Mouse (Mus musculus): Measurements from ENCODE around the gene Slc52a3.

GRCm38 (mm10) chr2:151967176-151967750 lies 29.0 kb upstream of the Slc52a3 start:
- no peak for TF ChIP-seq CTCF (IDR thresholded peaks at IDR 0.05; ENCODE audit: low read depth, low read length)
- TF ChIP-seq GATA1 (IDR thresholded peaks at IDR 0.05; ENCODE audit: borderline replicate concordance, low read length) = no peak
- no peak for TF ChIP-seq TAL1 (conservative IDR thresholded peaks at IDR 0.05; ENCODE audit: low read depth, low read length)

All from G1E (cell line).